Mouse (Mus musculus) CH12.LX (cell line): ENCODE data around the gene Grik2. TPM values are rescaled to one million over a fixed set of nuclear protein-coding genes. Genes with fewer than 3 reads are reported as not detected.

ENCODE experiments used
- DNase-seq: peaks from one replicate; pipeline ENCODE4 v3.0.0-alpha.2; 2013; ENCODE audit errors: extremely low read depth
- H3K27ac ChIP-seq: 2 replicates; pipeline ENCODE4 v1.5.1; 2012; ENCODE audit warnings: low read depth, mild to moderate bottlenecking, control low read depth, moderate library complexity; ENCODE audit not compliant: insufficient read depth
- H3K27me3 ChIP-seq: replicated peaks from 2 replicates; pipeline ENCODE3; 2012; ENCODE audit warnings: inconsistent platforms
- H3K36me3 ChIP-seq, 2 experiments: replicated peaks in 1 of 2; 2 replicates each; pipeline versions ENCODE3 to v1.6.1; 2012; ENCODE audit warnings: inconsistent platforms in 1 of 2, low read length in 1 of 2, mild to moderate bottlenecking in 1 of 2, mixed read lengths in 1 of 2, moderate library complexity in 1 of 2; ENCODE audit not compliant: control insufficient read depth in 1 of 2, insufficient read depth in 1 of 2
- H3K4me1 ChIP-seq, 2 experiments: 2 replicates each; pipeline ENCODE4 v1.6.1; 2012; ENCODE audit warnings: inconsistent platforms in 1 of 2, moderate library complexity in 1 of 2; ENCODE audit not compliant: insufficient read depth in 2 of 2, control insufficient read depth in 1 of 2
- H3K4me2 ChIP-seq: 2 replicates; pipeline ENCODE4 v1.6.1; 2012; ENCODE audit warnings: low read depth, mild to moderate bottlenecking, control low read depth; ENCODE audit not compliant: poor library complexity, insufficient read depth, severe bottlenecking
- H3K4me3 ChIP-seq, 3 experiments: fragments of 150-350 bp in 1 of 3; sonication (generic) in 1 of 3; replicated peaks in 1 of 3; 2 replicates each; pipeline versions ENCODE3 to v1.5.1; 2011 to 2012; ENCODE audit warnings: low read depth in 2 of 3, low read length in 2 of 3, mild to moderate bottlenecking in 2 of 3, moderate library complexity in 2 of 3, control low read depth in 1 of 3, improper control_type of control experiment in 1 of 3, inconsistent platforms in 1 of 3, mixed read lengths in 1 of 3; ENCODE audit not compliant: poor library complexity in 1 of 3
- H3K79me2 ChIP-seq: replicated peaks from 2 replicates; pipeline ENCODE4 v1.6.1; 2012; ENCODE audit warnings: mild to moderate bottlenecking, moderate library complexity; ENCODE audit not compliant: control insufficient read depth, poor library complexity, insufficient read depth, severe bottlenecking; ENCODE audit errors: extremely low read depth
- H3K9ac ChIP-seq: 2 replicates; pipeline ENCODE4 v1.6.1; 2012; ENCODE audit warnings: low read depth, mild to moderate bottlenecking, control low read depth, moderate library complexity; ENCODE audit not compliant: insufficient read depth
- H3K9me3 ChIP-seq: replicated peaks from 2 replicates; pipeline ENCODE3; 2012; ENCODE audit warnings: low read length, inconsistent platforms, mixed read lengths
- CTCF ChIP-seq, 2 experiments: IDR thresholded peaks in 1 of 2; conservative IDR thresholded peaks in 1 of 2; 2 replicates each; pipeline ENCODE4 v1.5.1; 2011 to 2012; ENCODE audit warnings: low read depth in 2 of 2, low read length in 2 of 2, improper control_type of control experiment in 1 of 2, inconsistent platforms in 1 of 2, mild to moderate bottlenecking in 1 of 2, moderate library complexity in 1 of 2
- IRF4 ChIP-seq: IDR thresholded peaks from 2 replicates; pipeline ENCODE4 v1.6.1; 2014; ENCODE audit warnings: low read depth, mild to moderate bottlenecking, inconsistent platforms, low read length, improper control_type of control experiment
- JUND ChIP-seq: conservative IDR thresholded peaks from 2 replicates; pipeline ENCODE4 v1.6.1; 2011; ENCODE audit warnings: low read depth, low read length, improper control_type of control experiment
- KAT2A ChIP-seq: IDR thresholded peaks from 2 replicates; pipeline ENCODE4 v1.6.1; 2012; ENCODE audit warnings: low read length, improper control_type of control experiment, inconsistent platforms; ENCODE audit not compliant: insufficient replicate concordance
- MAX ChIP-seq: IDR thresholded peaks from 2 replicates; pipeline ENCODE4 v1.6.1; 2011; ENCODE audit warnings: low read length, improper control_type of control experiment
- MEF2A ChIP-seq: IDR thresholded peaks from 2 replicates; pipeline ENCODE4 v1.6.1; 2014; ENCODE audit warnings: low read depth, mild to moderate bottlenecking, inconsistent platforms, low read length, improper control_type of control experiment, borderline replicate concordance
- NRF1 ChIP-seq: IDR thresholded peaks from 2 replicates; pipeline ENCODE4 v1.6.1; 2014; ENCODE audit warnings: low read depth, mild to moderate bottlenecking, inconsistent platforms, low read length, improper control_type of control experiment, moderate library complexity
- POLR2A ChIP-seq: IDR thresholded peaks from 2 replicates; pipeline ENCODE4 v1.6.1; 2011; ENCODE audit warnings: low read depth, mild to moderate bottlenecking, improper control_type of control experiment, low read length
- RCOR1 ChIP-seq: conservative IDR thresholded peaks from 2 replicates; pipeline ENCODE4 v1.6.1; 2012; ENCODE audit warnings: low read depth, mild to moderate bottlenecking, inconsistent platforms, low read length, improper control_type of control experiment
- SIN3A ChIP-seq: IDR thresholded peaks from 2 replicates; pipeline ENCODE4 v1.6.1; 2012; ENCODE audit warnings: low read length, improper control_type of control experiment, inconsistent platforms
- TCF12 ChIP-seq: IDR thresholded peaks from 2 replicates; pipeline ENCODE4 v1.6.1; 2014; ENCODE audit warnings: low read depth, mild to moderate bottlenecking, inconsistent platforms, low read length, improper control_type of control experiment
- USF2 ChIP-seq: conservative IDR thresholded peaks from 2 replicates; pipeline ENCODE4 v1.6.1; 2011; ENCODE audit warnings: low read depth, low read length, improper control_type of control experiment
- ZNF384 ChIP-seq: IDR thresholded peaks from 2 replicates; pipeline ENCODE4 v1.6.1; 2012; ENCODE audit warnings: low read depth, low read length, improper control_type of control experiment, inconsistent platforms
- dilution Hi-C: fragments of 300-500 bp; cut with MboI; formaldehyde crosslinking; loops from 2 replicates; pipeline ENCODE4 v1.14.3; 2020; ENCODE audit warnings: low sequenced_read_pairs; ENCODE audit not compliant: extremely low pct_unique_long_range_greater_than_20kb, extremely low pct_ligation_motif_present
- in situ Hi-C: fragments of 300-500 bp; cut with MboI; formaldehyde crosslinking; loops from 3 replicates; pipeline ENCODE4 v1.14.3; 2019; ENCODE audit warnings: low sequenced_read_pairs, low pct_ligation_motif_present, low pct_unique_long_range_greater_than_20kb, mixed read lengths
- polyA plus RNA-seq: library from polyadenylated mRNA; unstranded; fragments of >175 nt; gene quantifications from 2 replicates; pipeline ENCODE4 v1.2.1, GENCODE M21; 2012; ENCODE audit warnings: low read depth; ENCODE audit not compliant: insufficient read length
- total RNA-seq, 2 experiments: library from RNA; depleted of rRNA; stranded (reverse); fragments of 300-350 nt in 1 of 2; fragments of >200 nt in 1 of 2; gene quantifications; 2 replicates each; pipeline ENCODE4 v1.2.3; 2012 to 2014

Grik2 gene
- total and polyA plus RNA-seq, 3 experiments = not detected

DNA sequence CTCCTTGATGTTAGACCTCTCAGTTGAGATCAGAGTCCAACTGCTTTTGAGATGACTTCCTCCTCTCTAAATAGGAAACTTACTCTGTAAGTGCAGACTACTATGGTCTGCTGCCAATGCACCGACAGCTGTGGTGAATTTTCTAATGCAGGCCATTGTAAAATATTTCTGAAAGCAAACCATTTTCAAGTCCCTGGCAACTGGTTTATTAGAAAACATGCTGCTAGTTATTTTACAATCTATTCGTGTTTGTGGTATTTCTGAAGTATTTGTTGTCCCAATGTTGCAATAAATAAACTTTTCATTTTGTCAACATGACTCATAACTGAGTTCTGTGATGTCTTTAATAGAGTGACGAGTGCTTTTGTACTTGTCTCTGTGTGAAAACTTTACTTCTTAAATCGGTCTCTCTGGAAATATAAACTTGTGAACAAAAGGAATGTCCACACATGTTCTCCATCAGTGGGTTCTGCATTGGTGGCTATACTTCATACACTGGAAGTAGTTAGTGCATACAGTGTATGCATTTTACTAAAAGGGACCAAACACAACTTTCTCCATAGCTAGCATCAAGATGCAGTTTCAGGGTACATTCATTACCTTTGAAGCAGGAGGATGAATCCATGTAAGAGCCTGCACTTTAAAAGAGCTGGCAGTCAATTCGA is 308.3 kb downstream of the Grik2 start:
- H3K27me3 ChIP-seq = no peaks in the 10 kb centered on the region
- no peaks in the 10 kb centered on the region for H3K36me3 ChIP-seq
- H3K4me3 ChIP-seq = no peak overlapping the region
- no peaks in the 10 kb centered on the region for H3K4me1 ChIP-seq
- H3K27ac ChIP-seq = no peak overlapping the region
- in situ Hi-C loops = no loop called here
- no peaks in the 10 kb centered on the region for H3K79me2 ChIP-seq
- no peak overlapping the region for H3K9ac ChIP-seq
- TF ChIP-seq SIN3A (no peak), USF2 (no peak), RCOR1 (no peak), CTCF (conservative IDR thresholded peaks at IDR 0.05 in 1 of 2, IDR thresholded peaks at IDR 0.05 in 1 of 2; ENCODE audit: low read depth in 2 of 2, low read length in 2 of 2) (no peak), KAT2A (no peak), IRF4 (no peak), TCF12 (no peak), NRF1 (no peak)
- TF ChIP-seq, all 38 proteins: peak for 0
- H3K4me2 ChIP-seq = no peak overlapping the region
- dilution Hi-C loops = no loop called here
- DNase-seq = no peak
- H3K9me3 ChIP-seq = no peaks in the 10 kb centered on the region

- H3K9me3 ChIP-seq = no peaks in the 10 kb centered on the region
- H3K36me3 ChIP-seq = no peaks in the 10 kb centered on the region
- TF ChIP-seq JUND = no peak
- no peak for TF ChIP-seq MEF2A
- no peak for TF ChIP-seq POLR2A
- TF ChIP-seq ZNF384 = no peak
- TF ChIP-seq, all 38 proteins: peak for 0
- no peaks in the 10 kb centered on the region for H3K27me3 ChIP-seq
- dilution Hi-C loops = no loop called here
- H3K4me3 ChIP-seq = no peak overlapping the region
- H3K4me1 ChIP-seq = no peaks in the 10 kb centered on the region
- in situ Hi-C loops = no loop called here
- H3K4me2 ChIP-seq = no peak overlapping the region
- H3K79me2 ChIP-seq = no peaks in the 10 kb centered on the region
- no peak overlapping the region for H3K27ac ChIP-seq
- no peak for DNase-seq
- H3K9ac ChIP-seq = no peak overlapping the region
Observed at GRCm38 (mm10) chr10:49473613-49474012, 315.0 kb downstream of the Grik2 start.

GRCm38 (mm10) chr10:49456791-49457190 is 331.8 kb downstream of the Grik2 start:
- no peaks in the 10 kb centered on the region for H3K27me3 ChIP-seq
- DNase-seq = no peak
- H3K9me3 ChIP-seq = no peaks in the 10 kb centered on the region
- no peak overlapping the region for H3K27ac ChIP-seq
- in situ Hi-C loops = no loop called here
- H3K4me1 ChIP-seq = no peaks in the 10 kb centered on the region
- no peak for TF ChIP-seq MAX
- TF ChIP-seq, all 38 proteins: peak for 0
- Histone ChIP-seq H3K36me3 (no peaks in the 10 kb centered on the region), H3K4me2 (no peak overlapping the region), H3K4me3 (no peak overlapping the region), H3K79me2 (no peaks in the 10 kb centered on the region), H3K9ac (no peak overlapping the region)
- dilution Hi-C loops = no loop called here
